Mouse (Mus musculus): ENCODE data around the gene Zscan12. TPM values are rescaled to one million over a fixed set of nuclear protein-coding genes. Genes with fewer than 3 reads are reported as not detected.

Gene Zscan12
- polyA plus RNA-seq, 1 experiment from 2014 or later = 12.0 TPM

DNA sequence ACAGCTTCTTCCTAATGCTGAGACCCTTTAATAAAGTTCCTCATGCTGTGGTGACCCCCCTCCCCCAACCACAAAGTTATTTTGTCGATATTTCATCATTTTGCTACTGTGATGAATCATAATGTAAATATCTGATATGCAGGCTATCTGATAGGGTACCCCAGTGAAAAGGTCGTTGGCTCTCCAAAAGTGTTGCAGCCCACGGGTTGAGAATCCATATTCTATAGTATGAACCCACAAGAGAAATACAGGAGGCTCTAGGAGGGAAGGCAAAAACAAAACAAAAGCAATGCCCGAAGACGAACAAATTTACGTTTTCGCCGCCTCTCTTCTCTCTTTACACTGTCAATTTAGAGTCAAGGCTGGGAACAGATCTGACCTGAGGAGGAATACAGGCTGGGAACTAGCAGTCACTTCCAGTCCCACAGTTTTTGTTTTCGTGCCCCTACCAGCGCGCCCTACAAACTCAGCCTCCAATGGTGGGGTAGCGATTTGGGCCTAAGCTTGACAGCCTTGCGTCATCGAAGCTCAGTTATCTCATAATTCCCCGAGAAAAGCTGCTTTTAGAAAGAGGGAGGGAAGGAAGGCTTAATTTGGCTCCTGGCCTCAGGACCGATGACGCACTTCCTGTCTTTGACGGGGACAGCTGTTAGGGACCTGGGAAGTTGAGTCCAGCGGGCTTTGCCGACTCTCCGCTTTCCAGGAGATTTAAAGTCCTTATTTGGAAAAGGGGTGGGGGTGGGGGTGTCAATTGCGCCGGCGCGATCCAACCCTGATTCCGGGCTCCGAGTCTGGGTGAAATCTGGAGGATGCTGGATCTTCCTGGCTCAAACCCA, 45.6 kb downstream of the Zscan12 start:
- peak; percentile 86 for ATAC-seq (replicated peaks; ENCODE audit: low FRiP score)
- no peaks in the 10 kb centered on the region for H3K36me3 ChIP-seq (ENCODE audit: control insufficient read depth, insufficient read depth, low read length)
- peak; percentile 73 for DNase-seq (ENCODE audit: low spot score)
- no peaks in the 10 kb centered on the region for H3K27me3 ChIP-seq (replicated peaks; ENCODE audit: control insufficient read depth, insufficient read depth, low read length)
- 4% methylated on average over 27 of the region's 27 CpGs for WGBS
- H3K9me3 ChIP-seq (ENCODE audit: control insufficient read depth, low read length) = no peaks in the 10 kb centered on the region
- H3K27ac ChIP-seq (ENCODE audit: low read depth, low read length) = peak overlapping the region; percentile 70
- H3K9ac ChIP-seq (ENCODE audit: low read depth, low read length) = peak overlapping the region; percentile 55
- peak overlapping the region; percentile 83 for H3K4me2 ChIP-seq
- peaks cover 7% of the 10 kb centered on the region; the same call in 1 of the 2 replicates for H3K4me1 ChIP-seq (replicated peaks; ENCODE audit: control insufficient read depth, insufficient read depth, low read length)
- peak overlapping the region; percentile 48 for H3K4me3 ChIP-seq (ENCODE audit: low read depth, low read length)

DNA sequence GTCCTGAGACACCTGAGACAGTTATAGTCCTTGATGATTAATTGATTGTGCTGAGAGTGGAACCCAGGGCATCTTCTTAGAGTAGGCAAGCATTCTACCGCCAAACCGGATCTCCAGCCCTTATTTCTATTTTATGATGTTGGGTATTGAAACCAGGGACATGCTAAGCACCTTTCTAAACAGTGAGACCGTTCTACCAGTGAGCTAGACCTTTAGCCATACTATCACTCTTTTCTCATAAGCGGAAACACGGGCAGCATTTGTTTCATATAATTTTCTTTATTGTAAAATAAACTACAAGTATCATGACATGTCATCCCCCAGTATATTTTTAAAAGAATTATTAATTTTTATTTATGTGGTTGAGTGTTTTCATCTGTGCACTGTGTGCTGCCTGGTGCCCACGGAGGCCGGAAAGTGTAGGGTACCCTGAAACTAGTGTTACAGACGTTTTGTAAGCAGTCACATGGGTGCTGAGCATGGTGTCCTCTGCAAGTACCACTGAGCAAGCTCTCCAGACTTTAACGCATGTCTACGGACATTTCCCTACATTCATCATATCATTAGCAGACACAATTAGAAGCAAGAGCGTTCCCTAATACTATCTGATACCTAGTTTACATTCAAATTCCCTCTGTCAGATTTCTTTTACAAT, 46.3 kb downstream of the Zscan12 start:
- Histone ChIP-seq H3K27ac (ENCODE audit: low read depth, low read length) (no peak overlapping the region; the same call in 1 of the 2 replicates), H3K4me1 (replicated peaks; ENCODE audit: control insufficient read depth, insufficient read depth, low read length) (peaks cover 9% of the 10 kb centered on the region), H3K4me2 (peak overlapping the region; percentile 83), H3K9me3 (ENCODE audit: control insufficient read depth, low read length) (no peaks in the 10 kb centered on the region), H3K27me3 (replicated peaks; ENCODE audit: control insufficient read depth, insufficient read depth, low read length) (no peaks in the 10 kb centered on the region), H3K9ac (ENCODE audit: low read depth, low read length) (peak overlapping the region; percentile 55), H3K36me3 (ENCODE audit: control insufficient read depth, insufficient read depth, low read length) (no peaks in the 10 kb centered on the region), H3K4me3 (ENCODE audit: low read depth, low read length) (peak overlapping the region; percentile 48)
- no peak for DNase-seq (ENCODE audit: low spot score)
- ATAC-seq (replicated peaks; ENCODE audit: low FRiP score) = no peak; the same call in 1 of the 2 replicates
- 59% methylated on average over 11 of the region's 11 CpGs for WGBS

GRCm38 (mm10) chr13:21414231-21415212, 51.9 kb downstream of the Zscan12 start:
- Histone ChIP-seq H3K27ac (ENCODE audit: low read depth, low read length) (peak overlapping the region; percentile 86), H3K27me3 (replicated peaks; ENCODE audit: control insufficient read depth, insufficient read depth, low read length) (no peaks in the 10 kb centered on the region), H3K9ac (ENCODE audit: low read depth, low read length) (peak overlapping the region; percentile 53), H3K36me3 (ENCODE audit: control insufficient read depth, insufficient read depth, low read length) (no peaks in the 10 kb centered on the region), H3K4me2 (peak overlapping the region; percentile 51), H3K4me3 (ENCODE audit: low read depth, low read length) (peak overlapping the region; percentile 12; the same call in 1 of the 2 replicates), H3K9me3 (ENCODE audit: control insufficient read depth, low read length) (no peaks in the 10 kb centered on the region), H3K4me1 (replicated peaks; ENCODE audit: control insufficient read depth, insufficient read depth, low read length) (peaks cover 21% of the 10 kb centered on the region)
- DNase-seq (ENCODE audit: low spot score) = no peak
- ATAC-seq (replicated peaks; ENCODE audit: low FRiP score) = peak; percentile 77
- WGBS = 48% methylated on average over 14 of the region's 15 CpGs

- no peaks in the 10 kb centered on the region for H3K9me3 ChIP-seq (ENCODE audit: control insufficient read depth, low read length)
- H3K27ac ChIP-seq (ENCODE audit: low read depth, low read length) = peak overlapping the region; percentile 86
- H3K4me1 ChIP-seq (replicated peaks; ENCODE audit: control insufficient read depth, insufficient read depth, low read length) = peaks cover 24% of the 10 kb centered on the region
- peak overlapping the region; percentile 12; the same call in 1 of the 2 replicates for H3K4me3 ChIP-seq (ENCODE audit: low read depth, low read length)
- H3K27me3 ChIP-seq (replicated peaks; ENCODE audit: control insufficient read depth, insufficient read depth, low read length) = no peaks in the 10 kb centered on the region
- H3K36me3 ChIP-seq (ENCODE audit: control insufficient read depth, insufficient read depth, low read length) = no peaks in the 10 kb centered on the region
- DNase-seq (ENCODE audit: low spot score) (no peak), ATAC-seq (replicated peaks; ENCODE audit: low FRiP score) (peak; percentile 57)
- 45% methylated on average over 4 of the region's 4 CpGs for WGBS
- H3K9ac ChIP-seq (ENCODE audit: low read depth, low read length) = peak overlapping the region; percentile 53
- H3K4me2 ChIP-seq = peak overlapping the region; percentile 51
Observed at GRCm38 (mm10) chr13:21415266-21415665, 52.6 kb downstream of the Zscan12 start.

- WGBS = 77% methylated on average over 2 of the region's 2 CpGs
- Histone ChIP-seq H3K4me1 (replicated peaks; ENCODE audit: control insufficient read depth, insufficient read depth, low read length) (peaks cover 24% of the 10 kb centered on the region), H3K27ac (ENCODE audit: low read depth, low read length) (peak overlapping the region; percentile 86; the same call in 1 of the 2 replicates), H3K36me3 (ENCODE audit: control insufficient read depth, insufficient read depth, low read length) (no peaks in the 10 kb centered on the region), H3K27me3 (replicated peaks; ENCODE audit: control insufficient read depth, insufficient read depth, low read length) (no peaks in the 10 kb centered on the region), H3K9me3 (ENCODE audit: control insufficient read depth, low read length) (no peaks in the 10 kb centered on the region), H3K9ac (ENCODE audit: low read depth, low read length) (no peak overlapping the region), H3K4me2 (no peak overlapping the region), H3K4me3 (ENCODE audit: low read depth, low read length) (no peak overlapping the region)
- ATAC-seq (replicated peaks; ENCODE audit: low FRiP score) = no peak
- no peak for DNase-seq (ENCODE audit: low spot score)
Observed at GRCm38 (mm10) chr13:21415750-21416149, 53.1 kb downstream of the Zscan12 start.

DNA sequence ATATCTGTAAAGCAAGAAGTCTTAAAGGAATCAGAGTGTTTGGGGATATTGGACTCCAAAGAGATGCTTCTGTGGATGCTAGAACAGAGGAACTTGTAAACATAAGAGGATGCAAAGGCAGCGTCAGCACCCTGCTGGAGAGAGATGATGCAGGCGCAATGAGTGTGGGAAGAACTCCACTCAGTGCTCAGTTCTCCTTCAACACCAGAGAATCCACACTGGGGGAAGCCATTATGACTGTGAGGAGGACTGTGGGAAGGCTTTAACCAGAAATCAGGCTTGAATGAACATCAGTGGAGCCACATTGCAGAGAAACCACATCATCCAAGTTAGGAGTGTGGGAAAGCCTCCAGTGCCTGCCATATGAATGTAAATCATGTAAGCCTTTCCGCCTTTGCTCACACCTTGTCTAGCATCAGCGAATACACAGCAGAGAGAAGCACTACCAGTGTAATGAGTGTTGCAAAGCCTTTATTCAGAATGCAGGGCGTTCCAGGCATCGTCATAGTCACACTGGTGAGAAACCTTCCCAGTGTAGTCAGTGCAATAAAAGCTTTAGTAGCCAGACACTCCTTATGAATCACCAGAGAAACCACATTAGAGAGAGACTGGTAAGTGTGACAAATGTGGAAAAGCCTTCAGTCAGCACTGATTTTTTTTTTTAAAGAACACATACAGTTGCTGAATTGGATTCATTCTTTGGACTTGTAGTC, 54.8 kb downstream of the Zscan12 start:
- no peaks in the 10 kb centered on the region for H3K36me3 ChIP-seq (ENCODE audit: control insufficient read depth, insufficient read depth, low read length)
- ATAC-seq (replicated peaks; ENCODE audit: low FRiP score) = no peak
- 79% methylated on average over 6 of the region's 6 CpGs for WGBS
- no peak overlapping the region for H3K9ac ChIP-seq (ENCODE audit: low read depth, low read length)
- H3K4me2 ChIP-seq = no peak overlapping the region
- H3K9me3 ChIP-seq (ENCODE audit: control insufficient read depth, low read length) = no peaks in the 10 kb centered on the region
- no peaks in the 10 kb centered on the region for H3K27me3 ChIP-seq (replicated peaks; ENCODE audit: control insufficient read depth, insufficient read depth, low read length)
- H3K4me1 ChIP-seq (replicated peaks; ENCODE audit: control insufficient read depth, insufficient read depth, low read length) = peaks cover 24% of the 10 kb centered on the region
- no peak overlapping the region for H3K4me3 ChIP-seq (ENCODE audit: low read depth, low read length)
- H3K27ac ChIP-seq (ENCODE audit: low read depth, low read length) = no peak overlapping the region
- DNase-seq (ENCODE audit: low spot score) = no peak

DNA sequence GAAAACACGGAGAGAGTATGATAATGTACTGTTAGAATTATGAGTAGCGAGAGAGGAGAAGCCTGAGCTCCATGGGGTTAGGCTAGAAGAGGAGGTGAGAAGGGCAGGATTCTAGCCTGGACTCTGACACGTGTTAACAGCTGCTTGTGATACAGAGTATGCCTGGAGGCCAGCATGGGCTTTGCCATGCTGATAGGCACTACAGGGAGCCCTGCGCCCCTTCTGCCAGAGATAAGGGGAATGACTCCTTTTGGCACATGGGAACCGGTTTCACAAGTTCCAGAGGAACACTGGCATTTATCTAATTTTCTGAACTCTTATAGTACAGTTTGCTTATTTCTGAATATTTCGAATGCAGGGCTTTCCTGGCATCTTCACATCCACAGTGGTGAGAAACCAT, 56.2 kb downstream of the Zscan12 start:
- H3K4me1 ChIP-seq (replicated peaks; ENCODE audit: control insufficient read depth, insufficient read depth, low read length) = peaks cover 22% of the 10 kb centered on the region

More for the DNA sequence above, 56.2 kb downstream of the Zscan12 start:
- DNase-seq (ENCODE audit: low spot score) = no peak
- Histone ChIP-seq H3K4me3 (ENCODE audit: low read depth, low read length) (no peak overlapping the region), H3K4me2 (peak overlapping the region; percentile 5; the same call in 1 of the 2 replicates), H3K36me3 (ENCODE audit: control insufficient read depth, insufficient read depth, low read length) (no peaks in the 10 kb centered on the region), H3K9ac (ENCODE audit: low read depth, low read length) (0 out of 2 replicates have a peak overlapping the region, but pooled peaks have one; percentile 2), H3K9me3 (ENCODE audit: control insufficient read depth, low read length) (no peaks in the 10 kb centered on the region), H3K27me3 (replicated peaks; ENCODE audit: control insufficient read depth, insufficient read depth, low read length) (no peaks in the 10 kb centered on the region), H3K27ac (ENCODE audit: low read depth, low read length) (no peak overlapping the region)
- ATAC-seq (replicated peaks; ENCODE audit: low FRiP score) = peak; percentile 93
- 35% methylated on average over 6 of the region's 6 CpGs for whole genome bisulfite sequencing
